Mouse (Mus musculus) ES-E14 (cell line): ENCODE data around the gene Crk.

Experiments
- HCFC1 ChIP-seq: IDR thresholded peaks from 2 replicates; pipeline ENCODE4 v1.6.1; 2012; ENCODE audit warnings: low read length, inconsistent platforms, borderline replicate concordance; ENCODE audit not compliant: insufficient read depth
- MAFK ChIP-seq: IDR thresholded peaks from 2 replicates; pipeline ENCODE4 v1.6.1; 2014; ENCODE audit warnings: mild to moderate bottlenecking, low read depth, low read length, inconsistent platforms; ENCODE audit not compliant: insufficient read depth
- ZC3H11A ChIP-seq: IDR thresholded peaks from 2 replicates; pipeline ENCODE4 v1.6.1; 2012; ENCODE audit warnings: low read depth, mild to moderate bottlenecking, inconsistent platforms, low read length, borderline replicate concordance
- ZNF384 ChIP-seq: IDR thresholded peaks from 2 replicates; pipeline ENCODE4 v1.6.1; 2012; ENCODE audit warnings: low read depth, low read length, inconsistent platforms

DNA sequence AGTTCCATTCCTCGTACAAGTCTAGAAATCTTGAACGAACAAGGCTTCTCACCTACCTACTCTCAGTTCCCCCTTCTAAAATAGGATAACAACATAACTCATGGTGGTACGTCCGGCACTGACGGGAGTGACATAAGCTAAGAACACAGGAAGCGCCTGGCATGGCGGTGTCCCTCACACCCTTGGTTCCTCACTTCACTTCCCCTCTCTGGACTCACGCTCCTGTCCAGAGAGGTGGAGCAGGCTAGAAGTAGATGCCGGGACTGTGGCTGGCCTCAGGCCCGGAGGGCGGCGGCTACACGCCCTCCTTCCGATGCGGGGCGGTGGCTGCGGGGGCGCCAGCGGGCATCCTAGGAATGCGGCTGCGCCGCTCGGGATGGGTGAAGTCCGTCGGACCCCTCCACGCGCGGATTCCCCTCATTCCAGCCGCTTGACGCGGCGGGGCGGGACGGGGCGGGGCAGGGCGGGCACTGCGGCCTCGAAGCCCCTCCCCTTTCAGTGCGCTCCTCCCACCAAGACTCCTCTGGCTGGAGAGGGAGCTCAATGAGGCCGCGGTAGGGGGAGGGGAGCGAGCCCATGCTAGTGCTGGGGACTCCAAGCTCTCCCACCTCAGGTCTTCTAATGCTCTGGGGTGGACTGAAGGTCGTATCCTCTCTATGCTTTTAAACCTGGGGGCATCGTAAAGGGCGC, 25.1 kb upstream of the Crk start:
- TF ChIP-seq ZC3H11A (no peak), ZNF384 (no peak), MAFK (no peak), HCFC1 (no peak)
